Mouse (Mus musculus): ENCODE measurements around the gene Prph2. TPM values are rescaled to one million over a fixed set of nuclear protein-coding genes. Genes with fewer than 3 reads are reported as not detected.

The Prph2 gene
- not detected in 3 replicates for total RNA-seq (2017)

GRCm38 (mm10) chr17:46910186-46910585 lies at the start of gene Prph2:
Prph2 (plus strand) TSS chr17:46910459.
- ATAC-seq (replicated peaks; ENCODE audit: insufficient number of reproducible peaks, low FRiP score, low TSS enrichment, poor library complexity, severe bottlenecking), result no peak

- no peak for ATAC-seq (replicated peaks; ENCODE audit: insufficient number of reproducible peaks, low FRiP score, low TSS enrichment, poor library complexity, severe bottlenecking)
Observed at GRCm38 (mm10) chr17:46864566-46865195, 45.6 kb upstream of the Prph2 start.

- ATAC-seq (replicated peaks; ENCODE audit: insufficient number of reproducible peaks, low FRiP score, low TSS enrichment, poor library complexity, severe bottlenecking), result no peak
Observed at GRCm38 (mm10) chr17:46866836-46867235, 43.4 kb upstream of the Prph2 start.

GRCm38 (mm10) chr17:46870204-46870798 lies 40.0 kb upstream of the Prph2 start:
- ATAC-seq (replicated peaks; ENCODE audit: insufficient number of reproducible peaks, low FRiP score, low TSS enrichment, poor library complexity, severe bottlenecking), result 0 out of 2 replicates have a peak, but pooled peaks have one; percentile 60

GRCm38 (mm10) chr17:46870913-46871312 lies 39.3 kb upstream of the Prph2 start:
- ATAC-seq (replicated peaks; ENCODE audit: insufficient number of reproducible peaks, low FRiP score, low TSS enrichment, poor library complexity, severe bottlenecking), result no peak

GRCm38 (mm10) chr17:46872806-46873205 lies 37.5 kb upstream of the Prph2 start:
- ATAC-seq (replicated peaks; ENCODE audit: insufficient number of reproducible peaks, low FRiP score, low TSS enrichment, poor library complexity, severe bottlenecking), result no peak

- ATAC-seq (replicated peaks; ENCODE audit: insufficient number of reproducible peaks, low FRiP score, low TSS enrichment, poor library complexity, severe bottlenecking), result 0 out of 2 replicates have a peak, but pooled peaks have one; percentile 32
Observed at GRCm38 (mm10) chr17:46874133-46874532, 36.1 kb upstream of the Prph2 start.

GRCm38 (mm10) chr17:46875626-46876025 lies 34.6 kb upstream of the Prph2 start:
- ATAC-seq (replicated peaks; ENCODE audit: insufficient number of reproducible peaks, low FRiP score, low TSS enrichment, poor library complexity, severe bottlenecking), result no peak

GRCm38 (mm10) chr17:46876371-46876950 lies 33.8 kb upstream of the Prph2 start:
- ATAC-seq (replicated peaks; ENCODE audit: insufficient number of reproducible peaks, low FRiP score, low TSS enrichment, poor library complexity, severe bottlenecking), result no peak

- ATAC-seq (replicated peaks; ENCODE audit: insufficient number of reproducible peaks, low FRiP score, low TSS enrichment, poor library complexity, severe bottlenecking), result no peak
Observed at GRCm38 (mm10) chr17:46877061-46877460, 33.2 kb upstream of the Prph2 start.

GRCm38 (mm10) chr17:46879841-46880311 lies 30.4 kb upstream of the Prph2 start:
- ATAC-seq (replicated peaks; ENCODE audit: insufficient number of reproducible peaks, low FRiP score, low TSS enrichment, poor library complexity, severe bottlenecking), result no peak

GRCm38 (mm10) chr17:46880322-46880721 lies 29.9 kb upstream of the Prph2 start:
- no peak for ATAC-seq (replicated peaks; ENCODE audit: insufficient number of reproducible peaks, low FRiP score, low TSS enrichment, poor library complexity, severe bottlenecking)

- no peak for ATAC-seq (replicated peaks; ENCODE audit: insufficient number of reproducible peaks, low FRiP score, low TSS enrichment, poor library complexity, severe bottlenecking)
Observed at GRCm38 (mm10) chr17:46881728-46882127, 28.5 kb upstream of the Prph2 start.

GRCm38 (mm10) chr17:46883107-46883506 lies 27.2 kb upstream of the Prph2 start:
- ATAC-seq (replicated peaks; ENCODE audit: insufficient number of reproducible peaks, low FRiP score, low TSS enrichment, poor library complexity, severe bottlenecking), result no peak

GRCm38 (mm10) chr17:46884766-46885165 lies 25.5 kb upstream of the Prph2 start:
- ATAC-seq (replicated peaks; ENCODE audit: insufficient number of reproducible peaks, low FRiP score, low TSS enrichment, poor library complexity, severe bottlenecking), result no peak

- ATAC-seq (replicated peaks; ENCODE audit: insufficient number of reproducible peaks, low FRiP score, low TSS enrichment, poor library complexity, severe bottlenecking), result no peak
Observed at GRCm38 (mm10) chr17:46885218-46885909, 24.9 kb upstream of the Prph2 start.

GRCm38 (mm10) chr17:46885910-46886643 lies 24.2 kb upstream of the Prph2 start:
- no peak for ATAC-seq (replicated peaks; ENCODE audit: insufficient number of reproducible peaks, low FRiP score, low TSS enrichment, poor library complexity, severe bottlenecking)

- no peak for ATAC-seq (replicated peaks; ENCODE audit: insufficient number of reproducible peaks, low FRiP score, low TSS enrichment, poor library complexity, severe bottlenecking)
Observed at GRCm38 (mm10) chr17:46888511-46889212, 21.6 kb upstream of the Prph2 start.

Data from monocyte, adult 5-6 weeks (primary cell).